Mouse (Mus musculus): ENCODE data around the gene Usp19. TPM values are rescaled to one million over a fixed set of nuclear protein-coding genes. Genes with fewer than 3 reads are reported as not detected.

Gene Usp19
- polyA plus RNA-seq, 1 experiment from 2014 or later = 33.8 TPM

DNA sequence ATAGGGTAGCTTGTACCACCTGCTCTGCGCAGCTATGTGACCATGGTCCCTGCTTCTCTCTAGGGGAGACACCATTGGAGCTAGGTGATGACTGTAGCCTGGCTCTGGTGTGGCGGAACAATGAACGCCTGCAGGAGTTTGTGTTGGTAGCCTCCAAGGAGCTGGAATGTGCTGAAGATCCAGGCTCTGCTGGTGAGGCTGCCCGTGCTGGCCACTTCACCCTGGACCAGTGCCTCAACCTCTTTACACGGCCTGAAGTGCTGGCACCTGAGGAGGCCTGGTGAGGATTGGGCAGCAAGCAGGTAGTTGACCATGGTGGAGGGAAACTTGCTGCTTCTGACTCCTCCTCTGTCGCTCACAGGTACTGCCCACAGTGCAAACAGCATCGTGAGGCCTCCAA is 8.8 kb downstream of the Usp19 start:
- WGBS (ENCODE audit: missing documents) = 92% methylated on average over 7 of the region's 7 CpGs
- Histone ChIP-seq H3K27ac (no peak overlapping the region), H3K4me3 (ENCODE audit: inconsistent target) (no peak overlapping the region), H3K36me3 (ENCODE audit: inconsistent target) (peaks cover 84% of the 10 kb centered on the region), H3K79me2 (ENCODE audit: inconsistent target) (no peaks in the 10 kb centered on the region; the same call in 1 of the 2 replicates)

DNA sequence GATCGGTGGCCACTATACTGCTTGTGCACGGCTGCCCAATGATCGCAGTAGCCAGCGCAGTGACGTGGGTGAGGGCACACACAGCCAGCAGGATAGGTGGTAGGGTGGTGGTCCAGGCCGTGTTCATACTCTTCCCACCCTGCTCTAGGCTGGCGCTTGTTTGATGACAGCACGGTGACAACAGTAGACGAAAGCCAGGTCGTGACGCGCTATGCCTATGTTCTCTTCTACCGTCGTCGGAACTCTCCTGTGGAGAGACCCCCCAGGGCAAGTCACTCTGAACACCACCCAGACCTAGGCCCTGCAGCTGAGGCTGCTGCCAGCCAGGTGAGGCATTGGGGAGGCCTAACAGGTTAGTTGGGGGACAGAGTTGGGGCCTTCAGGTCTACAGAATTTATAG is 9.5 kb downstream of the Usp19 start:
- no peak overlapping the region for H3K4me3 ChIP-seq (ENCODE audit: inconsistent target)
- peaks cover 77% of the 10 kb centered on the region for H3K36me3 ChIP-seq (ENCODE audit: inconsistent target)
- no peaks in the 10 kb centered on the region; the same call in 1 of the 2 replicates for H3K79me2 ChIP-seq (ENCODE audit: inconsistent target)
- H3K27ac ChIP-seq = no peak overlapping the region
- 98% methylated on average over 15 of the region's 15 CpGs for WGBS (ENCODE audit: missing documents)

DNA sequence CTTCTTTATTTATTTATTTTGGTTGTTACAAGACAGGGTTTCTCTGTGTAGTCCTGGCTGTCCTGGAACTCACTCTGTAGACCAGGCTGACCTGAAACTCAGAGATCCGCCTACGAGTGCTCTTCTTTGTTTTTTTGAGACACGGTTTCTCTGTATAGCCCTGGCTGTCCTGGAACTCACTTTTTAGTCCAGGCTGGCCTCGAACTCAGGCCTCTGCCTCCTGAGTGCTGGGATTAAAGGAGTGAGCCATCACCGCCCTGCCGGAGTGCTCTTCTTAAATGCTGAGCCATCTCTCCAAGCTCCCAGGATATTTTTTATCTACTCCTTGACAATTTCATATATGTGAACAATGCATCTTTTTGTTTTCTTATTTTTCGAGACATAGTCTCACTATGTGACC is 16.5 kb downstream of the Usp19 start:
- WGBS (ENCODE audit: missing documents) = 94% methylated on average over 7 of the region's 7 CpGs
- Histone ChIP-seq H3K79me2 (ENCODE audit: inconsistent target) (peaks cover 20% of the 10 kb centered on the region), H3K4me3 (ENCODE audit: inconsistent target) (peak overlapping the region; percentile 79; the same call in 1 of the 2 replicates), H3K36me3 (ENCODE audit: inconsistent target) (peaks cover 36% of the 10 kb centered on the region), H3K27ac (no peak overlapping the region)

DNA sequence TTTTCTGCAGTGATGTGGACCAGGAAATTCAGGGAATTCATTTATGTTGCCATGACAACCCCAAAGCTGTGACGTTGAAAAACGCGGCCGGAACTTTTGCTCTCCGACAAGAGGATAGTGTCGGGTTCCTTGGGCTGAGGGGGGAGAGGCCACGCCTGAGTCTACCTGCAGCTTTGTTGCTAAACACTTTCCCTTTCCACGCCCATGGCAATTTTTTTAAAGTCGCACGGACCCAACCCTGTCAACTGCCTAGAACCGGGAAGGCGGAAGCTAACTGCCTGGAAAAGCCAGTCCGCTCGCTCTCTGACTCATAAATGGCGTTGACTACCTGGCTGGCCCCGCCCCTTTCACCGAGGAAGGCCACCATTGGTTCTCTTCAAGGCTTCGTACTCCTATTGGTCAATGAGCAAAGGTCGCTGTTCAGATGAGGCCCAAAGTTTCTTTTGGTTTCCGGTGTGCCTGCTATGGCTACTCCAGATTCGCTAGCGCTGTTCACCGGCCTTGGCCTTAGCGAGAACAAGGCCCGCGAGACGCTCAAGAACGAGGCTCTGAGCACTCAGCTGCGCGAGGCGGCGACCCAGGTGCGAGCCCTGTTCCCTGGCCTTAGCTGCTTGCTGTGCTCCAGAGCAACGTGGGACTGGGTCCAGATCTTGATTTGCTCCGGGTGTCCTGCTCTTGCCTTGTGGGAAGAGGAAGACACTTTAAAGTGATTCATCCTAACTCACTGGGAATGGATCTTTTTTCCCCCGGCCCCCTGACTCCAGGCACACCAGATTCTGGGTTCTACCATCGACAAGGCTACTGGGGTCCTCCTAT is 17.4 kb downstream of the Usp19 start, which contains the start of gene Qars:
Qars (plus strand) TSS at position 88 of the 816 bp plus-strand sequence.
- peak within 1 kb of the TSS; percentile 79 for H3K4me3 ChIP-seq (ENCODE audit: inconsistent target)
- peak within 1 kb of the TSS; percentile 75 for H3K27ac ChIP-seq
- H3K79me2 ChIP-seq (ENCODE audit: inconsistent target) = peaks cover 20% of the 10 kb centered on the region
- 2% methylated on average over 37 of the region's 37 CpGs for whole genome bisulfite sequencing (ENCODE audit: missing documents)
- peaks cover 39% of the 10 kb centered on the region for H3K36me3 ChIP-seq (ENCODE audit: inconsistent target)

DNA sequence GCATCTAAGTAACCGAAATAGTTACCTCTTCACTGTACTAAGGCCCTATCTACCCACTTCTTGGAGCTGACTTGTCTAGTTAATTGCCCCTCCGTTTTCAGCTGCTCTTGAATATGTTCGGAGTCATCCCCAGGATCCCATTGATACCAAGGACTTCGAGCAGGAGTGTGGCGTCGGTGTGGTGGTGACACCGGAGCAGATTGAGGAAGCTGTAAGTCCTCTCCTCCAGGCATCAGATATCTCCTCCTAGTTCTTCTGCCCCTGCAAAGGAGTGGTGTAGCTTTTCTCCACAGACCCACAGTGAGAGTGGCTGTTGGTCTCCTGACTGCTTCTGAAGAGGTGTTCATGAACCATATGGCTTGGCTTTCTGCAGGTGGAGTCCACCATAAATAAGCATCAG is 18.4 kb downstream of the Usp19 start:
- peaks cover 20% of the 10 kb centered on the region for H3K79me2 ChIP-seq (ENCODE audit: inconsistent target)
- H3K4me3 ChIP-seq (ENCODE audit: inconsistent target) = peak overlapping the region; percentile 79
- no peak overlapping the region for H3K27ac ChIP-seq
- WGBS (ENCODE audit: missing documents) = 74% methylated on average over 7 of the region's 7 CpGs
- peaks cover 42% of the 10 kb centered on the region for H3K36me3 ChIP-seq (ENCODE audit: inconsistent target)

DNA sequence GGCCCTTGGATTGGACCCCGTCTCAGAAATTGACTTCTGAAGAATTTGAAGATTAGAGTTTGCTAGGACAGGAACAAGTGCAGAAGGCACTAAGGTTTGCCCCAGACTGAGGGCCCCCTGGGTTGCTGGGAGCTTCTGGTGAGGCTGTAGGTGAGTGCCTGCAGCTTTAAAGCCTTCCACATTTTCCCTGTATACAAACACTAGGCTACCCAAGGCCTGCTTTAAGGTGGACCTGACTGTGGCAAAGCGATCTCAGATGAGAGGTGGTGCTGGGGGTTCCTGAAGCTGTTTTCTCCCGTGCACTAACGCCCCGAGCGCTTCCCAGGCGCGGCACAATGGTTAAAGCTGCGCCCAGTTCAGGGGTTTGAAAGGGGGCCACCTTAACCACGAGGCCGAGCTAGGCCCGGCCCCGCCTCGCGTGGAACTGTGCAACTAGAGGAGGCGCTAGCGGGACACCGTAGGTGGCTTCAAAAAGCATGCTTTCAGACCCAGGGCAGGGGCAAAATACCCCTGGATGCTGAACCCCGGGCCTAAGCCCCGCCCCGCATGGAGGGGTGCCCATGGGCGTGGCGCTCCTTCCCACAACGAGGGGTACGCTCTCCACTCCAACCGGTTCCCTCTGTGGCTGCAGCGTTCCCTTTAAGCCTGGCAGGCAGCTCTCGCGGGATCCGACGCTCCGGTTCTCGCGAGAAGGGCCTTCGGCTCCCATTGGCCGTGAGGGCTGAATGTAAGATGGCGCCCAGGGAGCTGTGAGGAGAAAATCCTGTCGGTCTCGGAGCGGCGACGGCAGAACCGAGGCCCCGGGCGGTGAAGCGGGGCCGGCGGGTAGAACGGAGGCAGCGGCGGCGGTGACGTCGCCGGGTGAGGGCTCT is 26.2 kb downstream of the Usp19 start, which contains the start of gene Qrich1:
Qrich1 (plus strand) TSS at position 427 of the 872 bp plus-strand sequence.
- Histone ChIP-seq H3K36me3 (ENCODE audit: inconsistent target) (peaks cover 41% of the 10 kb centered on the region), H3K4me3 (ENCODE audit: inconsistent target) (peak within 1 kb of the TSS; percentile 92), H3K79me2 (ENCODE audit: inconsistent target) (peaks cover 40% of the 10 kb centered on the region), H3K27ac (peak within 1 kb of the TSS; percentile 86)
- WGBS (ENCODE audit: missing documents) = 3% methylated on average over 41 of the region's 55 CpGs

DNA sequence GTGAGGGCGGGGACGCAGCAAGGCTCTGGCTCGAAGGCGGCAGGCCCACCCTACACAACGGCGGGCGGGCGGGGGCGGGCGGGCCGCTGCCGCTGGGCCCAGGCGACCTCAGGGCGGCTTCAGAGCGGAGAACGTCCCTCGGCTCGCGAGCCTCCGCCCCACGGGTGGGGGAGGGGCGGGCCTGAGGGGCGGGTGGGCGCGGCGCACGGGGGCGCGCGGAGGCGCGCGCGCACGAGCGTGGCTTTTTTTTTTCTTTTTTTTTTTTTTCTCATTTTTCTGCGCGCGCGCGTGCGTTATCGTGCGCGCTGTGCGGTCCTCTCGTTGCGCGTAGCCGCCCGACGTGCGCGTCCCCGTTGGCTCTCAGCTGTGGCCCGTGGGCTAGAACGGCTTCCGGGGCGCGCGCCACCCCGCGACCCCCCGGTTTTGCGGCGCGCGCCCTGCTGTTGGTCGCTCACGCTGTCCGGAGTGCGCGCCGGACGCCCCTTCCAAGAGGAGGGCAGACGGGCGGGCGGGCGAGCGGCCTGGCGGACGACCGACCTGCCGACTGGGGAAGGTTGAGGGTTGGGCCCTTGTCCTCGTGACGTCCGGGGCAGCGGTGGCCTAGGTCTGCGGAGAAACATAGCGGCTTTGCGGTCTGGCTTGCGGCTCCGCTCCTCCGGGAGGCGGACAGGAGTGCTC is 27.0 kb downstream of the Usp19 start:
- Histone ChIP-seq H3K79me2 (ENCODE audit: inconsistent target) (peaks cover 47% of the 10 kb centered on the region), H3K4me3 (ENCODE audit: inconsistent target) (peak overlapping the region; percentile 92), H3K27ac (peak overlapping the region; percentile 86), H3K36me3 (ENCODE audit: inconsistent target) (peaks cover 33% of the 10 kb centered on the region)
- 2% methylated on average over 59 of the region's 95 CpGs for WGBS (ENCODE audit: missing documents)

DNA sequence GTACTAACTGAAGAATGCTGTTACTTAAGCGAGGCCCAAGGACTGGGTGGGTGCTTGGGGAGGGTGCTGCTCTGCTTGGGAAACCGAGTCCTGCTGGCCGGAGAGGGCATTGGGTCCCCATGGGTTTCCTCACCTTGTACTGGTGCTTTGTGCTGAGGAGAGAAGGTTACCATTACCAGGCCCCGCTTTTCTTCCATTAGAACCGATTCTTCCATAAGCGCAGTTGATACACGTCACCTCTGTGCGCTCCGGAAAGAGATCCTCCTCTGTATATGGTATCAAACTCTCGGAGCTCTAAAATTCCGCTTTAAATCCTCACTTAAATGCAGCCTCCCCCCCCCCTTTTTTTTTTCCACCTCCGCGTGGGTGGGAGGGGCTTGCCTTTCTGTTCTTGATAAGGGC is 27.5 kb downstream of the Usp19 start:
- under 1% methylated on average over 12 of the region's 13 CpGs for WGBS (ENCODE audit: missing documents)
- Histone ChIP-seq H3K27ac (peak overlapping the region; percentile 86), H3K36me3 (ENCODE audit: inconsistent target) (peaks cover 28% of the 10 kb centered on the region), H3K79me2 (ENCODE audit: inconsistent target) (peaks cover 53% of the 10 kb centered on the region), H3K4me3 (ENCODE audit: inconsistent target) (peak overlapping the region; percentile 92)

DNA sequence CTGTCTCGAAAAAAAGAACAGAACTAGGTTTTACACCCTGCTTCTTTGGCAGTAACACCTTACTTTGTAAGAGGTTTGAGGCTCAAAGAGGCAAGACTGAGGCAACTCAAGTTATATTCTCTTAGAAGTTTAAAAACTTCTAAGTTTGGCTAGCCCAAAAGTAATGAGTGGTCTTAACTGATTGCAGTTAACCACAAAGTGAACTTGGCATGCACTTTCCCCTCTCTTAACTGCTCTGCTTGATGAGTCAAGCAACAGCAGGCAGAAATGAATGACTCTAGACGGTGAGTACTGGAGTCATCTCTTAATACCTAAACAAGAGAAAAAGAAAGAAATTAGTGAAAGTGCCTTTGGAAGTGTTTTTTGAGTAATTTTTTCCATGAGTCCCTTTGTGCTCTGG is 31.2 kb downstream of the Usp19 start:
- H3K27ac ChIP-seq = no peak overlapping the region
- H3K79me2 ChIP-seq (ENCODE audit: inconsistent target) = peaks cover 90% of the 10 kb centered on the region
- 87% methylated on average over 2 of the region's 2 CpGs for WGBS (ENCODE audit: missing documents)

DNA sequence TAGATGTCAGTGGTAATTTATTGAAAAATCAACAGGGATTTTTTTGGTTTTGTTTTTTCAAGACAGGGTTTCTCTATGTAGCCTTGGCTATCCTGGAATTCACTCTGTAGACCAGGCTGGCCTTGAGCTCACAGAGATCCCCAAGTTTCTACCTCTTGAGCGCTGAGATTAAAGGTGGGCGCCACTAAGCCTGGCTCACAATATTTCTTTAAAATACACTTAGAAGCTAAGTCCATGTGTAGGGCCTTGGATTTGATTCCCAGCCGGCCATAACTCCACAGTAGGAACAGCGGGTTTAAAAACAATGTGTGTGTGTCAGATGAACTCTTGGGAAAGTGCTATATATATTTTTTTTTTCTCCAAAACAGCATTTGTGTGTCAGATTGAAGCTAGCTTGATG is 32.9 kb downstream of the Usp19 start:
- WGBS (ENCODE audit: missing documents) = 93% methylated on average over 4 of the region's 4 CpGs
- Histone ChIP-seq H3K27ac (no peak overlapping the region), H3K36me3 (ENCODE audit: inconsistent target) (peaks cover 10% of the 10 kb centered on the region; the same call in 1 of the 2 replicates), H3K79me2 (ENCODE audit: inconsistent target) (peaks cover 100% of the 10 kb centered on the region), H3K4me3 (ENCODE audit: inconsistent target) (no peak overlapping the region)

More for the DNA sequence above, 31.2 kb downstream of the Usp19 start:
- Histone ChIP-seq H3K36me3 (ENCODE audit: inconsistent target) (peaks cover 6% of the 10 kb centered on the region; the same call in 1 of the 2 replicates), H3K4me3 (ENCODE audit: inconsistent target) (no peak overlapping the region)

DNA sequence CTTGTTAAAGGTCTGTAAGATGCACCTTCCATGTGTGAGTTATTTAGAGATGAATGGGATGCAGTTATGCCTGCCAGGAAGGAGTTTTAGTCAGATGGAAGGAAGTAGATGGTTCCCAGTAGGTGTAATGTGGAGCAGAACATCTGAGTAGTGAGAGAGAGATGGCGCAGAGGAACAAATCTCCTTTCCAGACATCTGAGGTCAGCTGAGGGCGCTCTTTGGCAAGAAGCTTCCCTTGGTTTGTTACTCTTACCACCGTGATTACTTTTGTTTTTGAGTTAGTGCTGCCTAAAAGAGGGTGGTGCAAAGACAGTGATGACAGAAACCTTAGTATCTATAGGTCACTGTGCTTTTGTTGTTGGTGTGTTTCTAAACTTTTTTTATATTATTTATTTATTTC is 35.0 kb downstream of the Usp19 start:
- H3K36me3 ChIP-seq (ENCODE audit: inconsistent target) = peaks cover 29% of the 10 kb centered on the region
- H3K4me3 ChIP-seq (ENCODE audit: inconsistent target) = no peak overlapping the region
- no peak overlapping the region for H3K27ac ChIP-seq

DNA sequence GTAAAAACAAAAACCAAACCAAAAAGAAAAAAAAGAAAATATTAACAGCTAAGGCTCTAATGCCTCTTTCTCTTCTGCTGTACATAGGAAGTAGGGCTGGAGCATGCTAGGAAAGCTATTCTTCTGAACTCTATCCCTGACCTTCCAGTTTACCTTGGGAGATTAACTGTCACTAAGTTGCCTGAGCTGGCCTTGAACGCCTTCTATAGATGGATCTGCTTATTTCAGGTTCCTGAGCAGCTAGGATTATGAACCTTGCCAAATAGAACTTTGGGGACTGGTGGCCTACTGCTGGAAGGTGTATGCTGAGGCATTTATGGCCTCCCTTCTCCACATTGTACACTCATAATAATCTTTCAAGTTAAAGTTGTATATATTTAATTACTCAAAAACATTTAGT is 40.6 kb downstream of the Usp19 start:
- 100% methylated on average over 1 of the region's 1 CpGs for WGBS (ENCODE audit: missing documents)
- no peak overlapping the region for H3K4me3 ChIP-seq (ENCODE audit: inconsistent target)
- peaks cover 98% of the 10 kb centered on the region for H3K79me2 ChIP-seq (ENCODE audit: inconsistent target)
- peaks cover 76% of the 10 kb centered on the region for H3K36me3 ChIP-seq (ENCODE audit: inconsistent target)
- H3K27ac ChIP-seq = no peak overlapping the region

More for the DNA sequence above, 35.0 kb downstream of the Usp19 start:
- peaks cover 100% of the 10 kb centered on the region for H3K79me2 ChIP-seq (ENCODE audit: inconsistent target)
- WGBS (ENCODE audit: missing documents) = 84% methylated on average over 3 of the region's 3 CpGs

DNA sequence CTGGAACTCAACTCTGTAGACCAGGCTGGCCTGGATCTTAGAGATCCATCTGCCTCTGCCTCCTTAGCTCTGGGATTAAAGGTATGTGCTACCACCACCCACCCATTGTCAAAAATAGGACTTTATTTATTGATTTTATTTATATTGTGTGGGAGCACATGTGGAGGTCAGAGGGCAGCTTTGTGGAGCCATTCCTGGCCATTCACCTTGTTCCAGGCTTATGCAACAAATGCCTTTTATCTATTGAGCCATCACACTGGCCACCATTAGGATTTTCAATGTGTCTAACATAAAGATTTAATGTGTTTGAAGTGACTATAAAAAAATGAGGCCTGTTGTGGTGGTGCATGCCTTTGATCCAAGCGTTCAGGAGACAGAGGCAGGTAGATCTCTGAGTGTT is 41.1 kb downstream of the Usp19 start:
- Histone ChIP-seq H3K36me3 (ENCODE audit: inconsistent target) (peaks cover 81% of the 10 kb centered on the region), H3K4me3 (ENCODE audit: inconsistent target) (no peak overlapping the region), H3K79me2 (ENCODE audit: inconsistent target) (peaks cover 98% of the 10 kb centered on the region), H3K27ac (no peak overlapping the region)
- WGBS (ENCODE audit: missing documents) = 100% methylated on average over 1 of the region's 1 CpGs

DNA sequence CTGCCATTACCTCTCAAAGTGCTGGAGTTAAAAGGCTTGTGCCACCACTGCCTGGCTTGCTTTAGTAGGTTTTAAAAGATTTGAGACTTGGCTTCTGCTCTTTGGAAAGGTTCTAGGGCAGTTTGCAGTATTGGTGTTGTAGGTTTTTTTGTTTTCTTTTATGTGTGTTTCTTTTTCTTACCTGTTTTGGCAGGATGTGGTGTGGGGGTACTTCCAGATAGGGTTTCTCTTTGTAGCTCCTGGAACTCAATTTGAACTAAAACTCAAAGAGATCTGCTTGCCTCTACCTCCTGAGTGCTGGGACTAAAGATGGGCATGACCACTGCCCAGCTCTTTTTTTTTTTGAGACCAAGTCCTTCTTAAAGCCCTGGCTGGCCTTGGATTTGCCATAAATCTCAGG is 50.4 kb downstream of the Usp19 start:
- H3K27ac ChIP-seq = no peak overlapping the region
- peaks cover 75% of the 10 kb centered on the region for H3K36me3 ChIP-seq (ENCODE audit: inconsistent target)
- H3K4me3 ChIP-seq (ENCODE audit: inconsistent target) = no peak overlapping the region
- peaks cover 59% of the 10 kb centered on the region; the same call in 1 of the 2 replicates for H3K79me2 ChIP-seq (ENCODE audit: inconsistent target)

All from macrophage (primary cell).